ENCODE assay signal across 8 mouse cellular contexts in genomic region chr1:134708801-134709385, GRCm38 (mm10).
DNase-seq lines count a peak whose midpoint lies in the region; ATAC-seq and TF ChIP-seq lines count a peak whose summit lies in the region.

No protein-coding gene starts in this region.

- intact Hi-C loops in heart, postnatal 25 days (cut with DNase I) = no loop called here

- peaks cover 100% of the 10 kb centered on the region for H3K27me3 ChIP-seq in heart, embryonic 10.5 days (ENCODE audit: insufficient read depth, poor library complexity, severe bottlenecking)
- peaks cover 99% of the 10 kb centered on the region for H3K27me3 ChIP-seq in embryonic facial prominence, embryonic 10.5 days (replicated peaks; ENCODE audit: low read depth, poor library complexity, severe bottlenecking)
- peaks cover 17% of the 10 kb centered on the region; the same call in 1 of the 2 replicates for H3K27me3 ChIP-seq in hindbrain, embryonic 15.5 days
- peaks cover 30% of the 10 kb centered on the region for H3K27me3 ChIP-seq in lung, embryonic 16.5 days (ENCODE audit: control insufficient read depth, insufficient read depth, low read depth, low read length)

- H3K4me1 ChIP-seq in heart, embryonic 10.5 days = peaks cover 28% of the 10 kb centered on the region
- H3K4me1 ChIP-seq in ES-E14 (ENCODE audit: control insufficient read depth in 2 of 2, insufficient read depth in 2 of 2, low read length in 2 of 2, poor library complexity in 1 of 2) = peaks cover 3 to 35% of the 10 kb centered on the region in 2 experiments; a peak in 2 of 4 replicates
- peaks cover 45% of the 10 kb centered on the region for H3K4me1 ChIP-seq in embryonic facial prominence, embryonic 10.5 days
- H3K4me1 ChIP-seq in hindbrain, embryonic 15.5 days (replicated peaks) = peaks cover 34% of the 10 kb centered on the region
- H3K4me1 ChIP-seq in lung, embryonic 16.5 days (replicated peaks; ENCODE audit: control insufficient read depth, insufficient read depth, low read length) = peaks cover 4% of the 10 kb centered on the region

- H3K36me3 ChIP-seq in heart, embryonic 10.5 days = no peaks in the 10 kb centered on the region
- H3K36me3 ChIP-seq in ES-E14 (ENCODE audit: control insufficient read depth, insufficient read depth, low read length, poor library complexity, severe bottlenecking) = no peaks in the 10 kb centered on the region
- H3K36me3 ChIP-seq in embryonic facial prominence, embryonic 10.5 days (replicated peaks) = no peaks in the 10 kb centered on the region
- H3K36me3 ChIP-seq in hindbrain, embryonic 15.5 days = no peaks in the 10 kb centered on the region
- H3K36me3 ChIP-seq in lung, embryonic 16.5 days (ENCODE audit: control insufficient read depth, insufficient read depth, low read length) = no peaks in the 10 kb centered on the region

- DNase-seq in heart, embryonic 10.5 days (ENCODE audit: low spot score) = no peak
- no peak for DNase-seq in heart, postnatal 25 days (ENCODE audit: low spot score)
- DNase-seq in ES-E14 (ENCODE audit: low read depth, low spot score) = no peak
- DNase-seq in embryonic facial prominence, embryonic 10.5 days (ENCODE audit: low spot score) = peak; percentile 76
- peak; percentile 56 to 58 for DNase-seq in right cerebral cortex, adult 2 months (ENCODE audit: low spot score in 2 of 2)
- no peak for DNase-seq in ovary, postnatal 36 days (ENCODE audit: low spot score)

- H3K9me3 ChIP-seq in heart, embryonic 10.5 days = no peaks in the 10 kb centered on the region
- no peaks in the 10 kb centered on the region for H3K9me3 ChIP-seq in ES-E14 (ENCODE audit: control insufficient read depth, insufficient read depth, low read depth, low read length)
- H3K9me3 ChIP-seq in embryonic facial prominence, embryonic 10.5 days = no peaks in the 10 kb centered on the region
- no peaks in the 10 kb centered on the region for H3K9me3 ChIP-seq in hindbrain, embryonic 15.5 days
- no peaks in the 10 kb centered on the region for H3K9me3 ChIP-seq in lung, embryonic 16.5 days (ENCODE audit: control insufficient read depth, low read length)

- in situ Hi-C loops in ES-E14 (cut with MboI; ENCODE audit: low sequenced_read_pairs in 2 of 2, unreplicated experiment in 2 of 2) = no loop called here

- peak overlapping the region; percentile 61 for H3K9ac ChIP-seq in ES-E14 (ENCODE audit: insufficient read depth, low read depth, low read length, poor library complexity, severe bottlenecking)
- peak overlapping the region; percentile 56 for H3K9ac ChIP-seq in hindbrain, embryonic 15.5 days
- H3K9ac ChIP-seq in lung, embryonic 16.5 days (ENCODE audit: low read length) = peak overlapping the region; percentile 43; the same call in 1 of the 2 replicates

- peak overlapping the region; percentile 54 for H3K27ac ChIP-seq in heart, embryonic 10.5 days
- H3K27ac ChIP-seq in ES-E14 (ENCODE audit: insufficient read depth, low read depth, low read length, poor library complexity, severe bottlenecking) = no peak overlapping the region
- H3K27ac ChIP-seq in embryonic facial prominence, embryonic 10.5 days (replicated peaks) = peak overlapping the region; percentile 85
- H3K27ac ChIP-seq in hindbrain, embryonic 15.5 days (replicated peaks) = no peak overlapping the region; the same call in 1 of the 2 replicates
- no peak overlapping the region for H3K27ac ChIP-seq in lung, embryonic 16.5 days (ENCODE audit: low read length)

- under 1% methylated on average over 46 of the region's 46 CpGs for WGBS in heart, embryonic 10.5 days
- WGBS in embryonic facial prominence, embryonic 10.5 days = under 1% methylated on average over 46 of the region's 46 CpGs
- under 1% methylated on average over 45 of the region's 46 CpGs for WGBS in hindbrain, embryonic 15.5 days
- WGBS in lung, embryonic 16.5 days = 0% methylated on average over 45 of the region's 46 CpGs

- peak; percentile 62 for ATAC-seq in hindbrain, embryonic 15.5 days (ENCODE audit: low FRiP score, low read depth)
- ATAC-seq in lung, embryonic 16.5 days (ENCODE audit: low read depth) = peak; percentile 37

- peak overlapping the region; percentile 65 for H3K4me3 ChIP-seq in heart, embryonic 10.5 days
- H3K4me3 ChIP-seq in ES-E14 (ENCODE audit: insufficient read depth in 1 of 2, low read depth in 1 of 2, low read length in 2 of 2, poor library complexity in 1 of 2, severe bottlenecking in 1 of 2) = peak overlapping the region; percentile 65 to 70
- peak overlapping the region; percentile 66 for H3K4me3 ChIP-seq in embryonic facial prominence, embryonic 10.5 days
- H3K4me3 ChIP-seq in hindbrain, embryonic 15.5 days = peak overlapping the region; percentile 57
- H3K4me3 ChIP-seq in lung, embryonic 16.5 days (ENCODE audit: low read length) = peak overlapping the region; percentile 50

- peak overlapping the region; percentile 98 for H3K4me2 ChIP-seq in hindbrain, embryonic 15.5 days
- peak overlapping the region; percentile 92 for H3K4me2 ChIP-seq in lung, embryonic 16.5 days (ENCODE audit: low read depth, low read length)

TF ChIP-seq in ES-E14, 5 proteins besides CTCF, POLR2A, EP300 and RAD21:
- TF ChIP-seq ZC3H11A (IDR thresholded peaks at IDR 0.05; ENCODE audit: borderline replicate concordance, low read depth, low read length) (no peak), CHD2 (IDR thresholded peaks at IDR 0.05; ENCODE audit: low read depth, low read length) (no peak), HCFC1 (IDR thresholded peaks at IDR 0.05; ENCODE audit: borderline replicate concordance, insufficient read depth, low read length) (no peak), ZNF384 (IDR thresholded peaks at IDR 0.05; ENCODE audit: low read depth, low read length) (no peak), MAFK (IDR thresholded peaks at IDR 0.05; ENCODE audit: insufficient read depth, low read depth, low read length) (no peak)

Comparison
In these comparisons a context has a peak if more than half of its experiments do, and no peak if none do; other contexts are left out.
1. DNase-seq: peak in embryonic facial prominence, embryonic 10.5 days (single experiment) and right cerebral cortex, adult 2 months (2 of 2); none in heart, embryonic 10.5 days (single experiment), heart, postnatal 25 days (single experiment), ES-E14 (single experiment) and ovary, postnatal 36 days (single experiment).
2. H3K27ac ChIP-seq: peak in heart, embryonic 10.5 days (single experiment) and embryonic facial prominence, embryonic 10.5 days (single experiment); none in ES-E14 (single experiment), hindbrain, embryonic 15.5 days (single experiment) and lung, embryonic 16.5 days (single experiment).
3. Peak in every context shown above with its lines, with median percentiles within 50 percentile points of each other: H3K4me3 ChIP-seq and H3K9ac ChIP-seq.